Mouse (Mus musculus) cerebellum, postnatal 14 days (tissue): ENCODE results near the gene Frs3.
A peak's percentile ranks its signal among the peaks of the same experiment; 100 is the strongest.
"Not testable (repeated sequence)": the region's sequence is repeated elsewhere in the genome, so short reads cannot be mapped to it uniquely, and the experiment has no call there.

Experiments used
- DNase-seq, 2 experiments: peaks; one replicate each; pipeline ENCODE4 v3.0.0; 2021; ENCODE audit warnings: mixed read lengths in 2 of 2

Gene Frs3

GRCm38 (mm10) chr17:47688608-47689575, at the start of gene Frs3:
Gene Frs3 (plus strand): TSS chr17:47689030.
- peak; percentile 81 to 83 for DNase-seq

- DNase-seq: no peak
Observed at GRCm38 (mm10) chr17:47642992-47643391, 45.8 kb upstream of the Frs3 start.

DNA sequence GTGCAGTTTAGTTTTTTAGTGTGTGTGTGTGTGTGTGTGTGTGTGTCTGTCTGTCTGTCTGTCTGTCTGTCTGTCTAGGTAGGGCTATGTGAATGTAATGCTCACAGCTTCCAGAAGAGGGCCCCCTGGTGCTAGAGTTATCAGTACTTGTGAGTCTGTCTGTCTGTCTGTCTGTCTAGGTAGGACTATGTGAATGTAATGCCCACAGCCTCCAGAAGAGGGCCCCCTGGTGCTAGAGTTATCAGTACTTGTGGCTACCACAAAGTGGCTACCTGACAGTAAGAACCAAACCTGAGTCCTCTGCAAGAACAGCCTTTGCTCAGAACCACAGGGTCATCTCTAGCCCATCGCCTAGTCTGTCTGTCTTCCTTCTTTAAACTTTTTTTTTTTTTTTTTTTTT, 42.1 kb upstream of the Frs3 start:
- peak; percentile 41 to 81 for DNase-seq

- DNase-seq: no peak
Observed at GRCm38 (mm10) chr17:47648966-47649365, 39.9 kb upstream of the Frs3 start.

DNA sequence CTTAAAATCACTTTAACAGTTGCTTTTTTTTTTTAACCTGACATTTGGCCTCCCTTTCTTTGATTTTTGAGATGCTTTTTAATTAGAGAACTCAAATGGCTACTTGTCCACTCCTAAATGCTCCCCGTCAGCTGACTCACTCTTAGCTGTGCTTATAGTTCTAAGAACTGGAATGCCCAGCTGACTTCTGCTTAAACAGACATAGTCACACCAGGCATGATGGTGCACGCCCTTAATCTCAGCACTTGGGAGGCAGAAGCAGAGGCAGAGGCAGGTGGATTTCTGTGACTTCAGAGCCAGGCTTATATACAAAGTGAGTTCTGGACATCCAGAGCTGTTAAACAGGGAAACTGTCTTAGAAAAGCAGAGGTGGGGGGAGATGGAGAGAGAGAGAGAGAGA, 36.9 kb upstream of the Frs3 start:
- DNase-seq: no peak

GRCm38 (mm10) chr17:47654346-47654745, 34.5 kb upstream of the Frs3 start:
- not testable (repeated sequence) for DNase-seq

DNA sequence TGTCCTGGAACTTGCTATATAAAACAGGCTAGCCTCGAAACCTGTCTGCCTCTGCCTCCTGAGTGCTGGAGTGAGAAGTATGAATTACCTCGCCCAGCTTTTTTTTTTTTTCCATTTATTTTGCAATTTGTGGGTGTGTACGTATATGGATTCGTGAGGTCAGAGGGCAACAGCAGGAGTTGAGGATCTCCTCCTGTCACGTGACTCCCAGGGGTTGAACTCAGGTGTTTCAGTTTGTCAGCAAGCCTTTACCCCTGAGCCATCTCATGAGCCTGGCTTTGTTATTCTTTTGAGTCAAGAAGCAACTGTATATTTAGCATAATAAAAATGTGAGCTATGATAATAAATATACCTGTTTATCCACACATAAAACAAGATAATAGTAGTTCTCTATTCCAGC, 33.1 kb upstream of the Frs3 start:
- DNase-seq: no peak

- no peak for DNase-seq
Observed at GRCm38 (mm10) chr17:47657901-47658300, 30.9 kb upstream of the Frs3 start.

DNA sequence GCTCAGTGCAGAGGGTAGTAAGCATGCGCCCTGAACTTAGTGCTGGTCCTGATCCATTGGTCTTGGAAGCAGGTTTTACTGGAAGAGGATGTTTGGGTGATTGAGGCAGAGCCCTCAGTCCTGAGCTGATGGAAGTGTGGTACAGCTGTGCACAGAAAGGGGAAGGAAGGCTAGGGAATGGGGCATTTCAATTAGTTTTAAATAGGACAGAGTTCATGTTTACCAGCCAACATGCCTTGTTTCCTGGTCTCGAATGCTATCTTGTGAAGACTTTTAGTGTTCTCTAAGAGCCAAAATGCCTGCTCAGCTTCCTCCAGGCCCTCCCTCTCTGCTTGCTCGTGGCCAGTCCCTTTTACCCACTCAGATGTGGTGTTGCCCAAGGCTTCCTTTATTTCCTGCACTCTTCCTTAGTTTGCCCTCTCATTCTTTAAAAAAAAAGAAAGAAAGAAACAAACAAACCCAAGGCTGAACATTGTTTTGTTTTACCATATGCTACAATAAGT, 30.0 kb upstream of the Frs3 start:
- no peak for DNase-seq

DNA sequence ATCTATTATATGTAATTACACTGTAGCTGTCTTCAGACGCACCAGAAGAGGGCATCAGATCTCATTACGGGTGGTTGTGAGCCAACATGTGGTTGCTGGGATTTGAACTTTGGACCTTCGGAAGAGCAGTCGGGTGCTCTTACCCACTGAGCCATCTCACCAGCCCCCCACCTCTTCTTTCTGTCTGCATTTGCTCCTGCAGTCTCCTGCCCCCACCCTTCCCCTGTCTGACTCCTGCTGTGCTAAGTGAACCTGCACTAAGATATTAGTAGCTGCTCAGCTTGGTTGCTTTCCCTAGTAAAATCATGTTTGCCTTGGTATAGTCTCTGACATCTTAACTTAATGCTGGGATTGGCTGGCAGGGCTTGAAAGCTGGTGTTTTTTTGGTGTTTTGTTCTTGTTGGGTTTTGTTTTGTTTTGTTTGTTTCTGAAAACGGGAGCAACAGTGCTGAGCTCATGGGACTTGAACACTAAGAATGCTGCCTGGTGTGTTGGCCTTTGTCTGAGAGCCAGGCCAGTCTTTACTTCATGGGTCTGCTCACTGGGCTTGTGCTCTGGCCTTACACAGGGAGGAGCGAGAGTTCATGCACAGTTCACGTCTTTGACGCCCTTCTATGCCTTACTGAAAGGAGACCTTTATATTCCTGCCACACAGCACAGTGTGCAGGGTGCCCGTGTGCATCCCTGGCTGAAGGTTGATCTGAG, 25.7 kb upstream of the Frs3 start:
- DNase-seq: no peak

- DNase-seq: no peak
Observed at GRCm38 (mm10) chr17:47664474-47664873, 24.4 kb upstream of the Frs3 start.

- DNase-seq: no peak
Observed at GRCm38 (mm10) chr17:47669166-47669565, 19.7 kb upstream of the Frs3 start.

GRCm38 (mm10) chr17:47671988-47672310, 16.9 kb upstream of the Frs3 start:
- no peak for DNase-seq

DNA sequence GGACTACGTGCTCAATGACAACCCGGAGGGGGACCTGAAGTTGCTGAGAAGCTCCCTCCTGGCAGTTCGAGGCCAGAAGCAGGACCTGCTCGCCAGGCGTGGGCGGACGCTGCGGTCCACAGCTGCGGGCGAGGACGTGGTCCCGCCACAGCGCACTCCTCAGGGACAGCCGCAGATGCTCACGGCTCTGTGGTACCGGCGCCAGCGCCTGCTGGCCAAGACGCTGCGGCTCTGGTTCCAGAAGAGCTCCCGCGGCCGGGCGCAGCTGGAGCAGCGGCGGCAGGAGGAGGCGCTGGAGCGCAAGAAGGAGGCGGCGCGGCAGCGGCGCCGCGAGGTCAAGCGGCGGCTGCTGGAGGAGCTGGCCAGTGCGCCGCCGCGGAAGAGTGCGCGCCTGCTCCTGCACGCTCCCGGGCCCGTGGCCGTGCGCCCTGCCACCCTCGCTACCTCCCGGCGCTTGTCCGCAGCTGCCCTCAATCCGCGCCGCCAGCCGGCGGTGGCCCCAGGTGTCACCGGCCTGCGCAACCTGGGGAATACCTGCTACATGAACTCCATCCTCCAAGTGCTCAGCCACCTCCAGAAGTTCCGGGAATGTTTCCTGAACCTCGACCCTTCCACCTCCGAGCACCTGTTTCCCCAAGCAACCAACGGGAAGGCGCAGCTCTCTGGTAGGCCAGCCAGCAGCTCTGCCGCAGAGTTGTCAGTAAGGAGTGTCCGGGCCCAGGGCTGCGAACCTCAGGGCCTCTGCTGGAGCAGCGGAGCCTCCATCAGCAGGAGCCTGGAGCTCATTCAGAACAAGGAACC, 16.3 kb upstream of the Frs3 start:
- DNase-seq: peak; percentile 27 to 33

GRCm38 (mm10) chr17:47676581-47676980, 12.2 kb upstream of the Frs3 start:
- peak; percentile 86 to 88 for DNase-seq

GRCm38 (mm10) chr17:47678238-47678637, 10.6 kb upstream of the Frs3 start:
- DNase-seq: no peak

- DNase-seq: no peak
Observed at GRCm38 (mm10) chr17:47678702-47679101, 10.1 kb upstream of the Frs3 start.

- no peak for DNase-seq
Observed at GRCm38 (mm10) chr17:47682836-47683235, 6.0 kb upstream of the Frs3 start.

- peak; percentile 95 to 96 for DNase-seq
Observed at GRCm38 (mm10) chr17:47687409-47688343, 1.2 kb upstream of the Frs3 start.

DNA sequence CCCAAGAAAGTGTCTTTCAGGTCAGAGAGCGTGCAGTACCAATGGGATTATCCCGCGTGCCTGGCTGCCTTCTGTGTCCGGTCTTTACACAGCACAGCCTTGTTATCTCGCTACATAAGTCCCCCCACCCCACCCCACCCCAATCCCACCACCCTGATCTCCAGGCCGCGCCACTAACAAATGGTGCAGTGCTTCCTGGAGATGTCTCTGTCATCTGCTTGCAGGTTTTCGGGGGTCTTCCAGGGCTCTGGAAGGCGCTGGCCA, 554 bp upstream of the Frs3 start, which contains the start of gene Tomm6:
Gene Tomm6, minus strand, starts transcription at position 43 of the 264 bp plus-strand sequence.
- DNase-seq: no peak

DNA sequence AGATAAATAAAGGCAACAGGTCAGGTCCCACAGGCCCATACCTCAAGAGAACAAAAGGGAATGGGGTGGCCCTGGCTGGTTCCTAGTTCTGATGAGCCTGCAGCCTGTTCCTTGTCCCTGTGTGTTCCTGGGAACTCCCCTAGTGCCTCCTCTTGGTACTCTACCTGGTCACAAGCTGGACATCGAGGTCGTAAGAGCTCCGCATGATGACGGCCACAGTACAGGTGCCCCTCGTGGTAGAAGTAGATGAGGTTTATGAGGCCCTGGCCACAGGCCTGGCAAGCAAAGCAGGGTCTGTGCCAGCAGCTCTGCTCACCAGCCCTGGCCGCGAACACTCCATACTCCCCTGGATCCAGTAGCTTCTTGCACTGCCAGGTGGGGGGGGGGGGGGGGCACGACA, 1.1 kb downstream of the Frs3 start:
- DNase-seq: peak in 1 of 2 experiments; percentile 27

DNA sequence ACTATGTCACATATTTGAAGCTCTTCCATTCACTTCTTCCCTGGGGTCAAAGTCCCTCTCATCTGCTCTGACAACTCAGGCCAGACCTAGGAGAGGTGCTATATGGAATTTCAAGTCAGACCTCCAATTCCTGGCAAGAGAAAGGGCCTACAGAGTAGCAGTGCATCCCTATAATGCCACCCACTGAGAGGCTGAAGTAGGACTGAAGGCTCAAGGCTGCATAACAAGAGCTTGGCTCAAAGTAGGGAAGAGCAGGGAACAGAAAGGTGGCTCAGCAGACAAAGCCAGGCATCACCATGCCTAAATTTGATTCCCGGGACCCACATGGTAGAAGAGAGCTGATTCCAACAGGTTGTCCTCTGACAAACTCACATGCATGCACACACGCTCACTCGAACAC, 2.8 kb downstream of the Frs3 start:
- DNase-seq: no peak
